Mouse (Mus musculus) neural tube, embryonic 13.5 days (tissue): Measurements from ENCODE around the gene Rpl6. TPM values are rescaled to one million over a fixed set of nuclear protein-coding genes. Genes with fewer than 3 reads are reported as not detected.
A peak's percentile ranks its signal among the peaks of the same experiment; 100 is the strongest.
"Not testable (repeated sequence)": the region's sequence is repeated elsewhere in the genome, so short reads cannot be mapped to it uniquely, and the experiment has no call there.

Experiments
- ATAC-seq: fragments of 200-750 bp; cut with Nextera tagmentation; 2 replicates; pipeline ENCODE4 v1.8.0; 2017; ENCODE audit warnings: low read depth, mild to moderate bottlenecking, moderate TSS enrichment, moderate library complexity
- H3K27ac ChIP-seq: fragments of 300-500 bp; sonication (generic); replicated peaks from 2 replicates; pipeline ENCODE4 v1.5.1; 2015; ENCODE audit warnings: moderate library complexity, mild to moderate bottlenecking, inconsistent platforms
- H3K27me3 ChIP-seq: fragments of 300-500 bp; sonication (generic); 2 replicates; pipeline ENCODE4 v1.6.1; 2015; ENCODE audit warnings: mild to moderate bottlenecking, inconsistent platforms
- H3K36me3 ChIP-seq: fragments of 300-500 bp; sonication (generic); 2 replicates; pipeline ENCODE4 v1.6.1; 2015; ENCODE audit warnings: mild to moderate bottlenecking, inconsistent platforms
- H3K4me1 ChIP-seq: fragments of 300-500 bp; sonication (generic); replicated peaks from 2 replicates; pipeline ENCODE4 v1.6.1; 2015; ENCODE audit warnings: inconsistent platforms
- H3K4me2 ChIP-seq: fragments of 300-500 bp; sonication (generic); 2 replicates; pipeline ENCODE4 v1.6.1; 2015; ENCODE audit warnings: inconsistent platforms, mild to moderate bottlenecking, moderate library complexity
- H3K4me3 ChIP-seq: fragments of 300-500 bp; sonication (generic); 2 replicates; pipeline ENCODE4 v1.5.1; 2015; ENCODE audit warnings: mild to moderate bottlenecking, inconsistent platforms
- H3K9ac ChIP-seq: fragments of 300-500 bp; sonication (generic); 2 replicates; pipeline ENCODE4 v1.6.1; 2015; ENCODE audit warnings: moderate library complexity, mild to moderate bottlenecking, inconsistent platforms
- H3K9me3 ChIP-seq: fragments of 300-500 bp; sonication (generic); 2 replicates; pipeline ENCODE4 v1.6.1; 2016; ENCODE audit warnings: inconsistent platforms
- WGBS: fragments of 180-500 bp; shearing (Covaris S2); methylation state at CpG from one replicate; pipeline ENCODE4 v1.1.7; 2015; 5-methylcytosine and 5-hydroxymethylcytosine counted together
- polyA plus RNA-seq: library from polyadenylated mRNA; unstranded; fragments of >200 nt; fragmentation: Nextera tagmentation; extraction: Ambion mirVana; gene quantifications from 2 replicates; pipeline ENCODE4 v1.2.1, GENCODE M21; 2015

Gene Rpl6
- polyA plus RNA-seq, 1 experiment from 2014 or later = 425 TPM

DNA sequence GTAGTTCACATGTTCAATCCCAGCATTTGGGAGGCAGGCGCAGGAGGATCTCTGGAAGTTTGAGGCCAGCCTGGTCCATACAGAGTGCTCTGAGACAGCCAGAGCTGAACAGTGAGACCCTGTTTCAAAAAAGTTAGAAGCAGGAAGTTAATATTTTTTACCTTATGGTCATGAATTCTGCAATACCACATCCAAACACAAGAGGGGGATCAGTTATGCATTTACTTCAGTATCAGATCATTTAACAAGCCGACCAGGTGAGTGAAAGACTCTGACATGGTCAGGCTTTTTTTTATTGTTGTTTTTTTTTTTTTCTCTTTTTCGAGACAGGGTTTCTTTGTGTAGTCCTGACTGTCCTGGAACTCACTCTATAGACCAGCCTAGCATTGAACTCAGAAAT is 2.5 kb upstream of the Rpl6 start:
- no peak for ATAC-seq
- H3K27me3 ChIP-seq = peaks cover 8% of the 10 kb centered on the region; the same call in 1 of the 2 replicates
- H3K4me2 ChIP-seq = no peak overlapping the region
- peaks cover 12% of the 10 kb centered on the region for H3K36me3 ChIP-seq
- WGBS = 58% methylated on average over 3 of the region's 3 CpGs
- peaks cover 19% of the 10 kb centered on the region for H3K4me1 ChIP-seq
- H3K27ac ChIP-seq = no peak overlapping the region
- H3K9ac ChIP-seq = no peak overlapping the region
- H3K4me3 ChIP-seq = no peak overlapping the region
- no peaks in the 10 kb centered on the region for H3K9me3 ChIP-seq

DNA sequence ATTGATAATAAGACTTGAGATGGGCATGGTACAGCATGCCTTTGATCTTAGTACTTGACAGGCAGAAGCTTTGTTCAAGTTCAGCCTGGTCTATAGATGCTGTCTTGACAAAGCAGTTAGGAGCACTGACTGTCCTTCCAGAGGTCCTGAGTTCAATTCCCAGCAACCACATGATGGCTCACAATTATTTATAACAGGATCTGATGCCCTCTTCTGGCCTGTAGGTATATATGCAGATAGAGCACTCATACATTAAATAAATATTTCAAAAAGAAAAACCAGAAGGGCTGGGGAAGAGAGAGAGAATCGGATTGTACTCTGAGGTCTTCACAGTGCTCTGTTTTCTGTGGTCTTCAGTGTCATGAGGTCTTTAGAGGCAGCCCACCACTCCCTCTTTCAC is 1.8 kb upstream of the Rpl6 start:
- Histone ChIP-seq H3K4me3 (no peak overlapping the region), H3K27me3 (peaks cover 5% of the 10 kb centered on the region; the same call in 1 of the 2 replicates), H3K27ac (no peak overlapping the region), H3K9me3 (no peaks in the 10 kb centered on the region), H3K36me3 (peaks cover 20% of the 10 kb centered on the region), H3K4me1 (peaks cover 26% of the 10 kb centered on the region), H3K4me2 (no peak overlapping the region), H3K9ac (no peak overlapping the region)
- 72% methylated on average over 1 of the region's 1 CpGs for WGBS
- ATAC-seq = no peak

DNA sequence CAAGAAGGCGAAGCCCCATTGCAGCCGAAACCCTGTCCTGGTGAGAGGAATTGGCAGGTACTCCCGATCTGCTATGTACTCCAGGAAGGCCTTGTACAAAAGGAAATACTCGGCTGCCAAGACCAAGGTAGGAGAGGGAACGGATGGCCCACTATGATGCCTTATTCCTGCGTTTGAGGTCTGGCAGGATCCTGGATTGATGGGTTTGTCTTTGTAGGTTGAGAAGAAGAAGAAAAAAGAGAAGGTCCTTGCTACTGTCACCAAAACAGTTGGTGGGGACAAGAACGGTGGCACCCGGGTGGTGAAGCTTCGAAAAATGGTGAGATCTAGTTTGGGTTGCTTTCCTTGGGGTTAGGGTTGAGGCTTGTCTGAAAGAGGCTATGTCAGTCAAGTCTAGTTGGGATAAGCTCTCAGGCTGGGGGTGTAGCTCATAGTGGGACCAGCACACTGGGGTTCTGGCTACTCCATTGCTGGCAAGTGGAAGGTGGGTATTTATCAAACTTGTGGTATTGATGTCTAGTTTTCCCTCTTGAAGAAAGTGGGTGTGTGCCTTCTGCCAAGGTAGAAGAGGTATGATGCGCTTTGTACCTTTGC is 1.4 kb downstream of the Rpl6 start:
- Histone ChIP-seq H3K4me1 (peaks cover 33% of the 10 kb centered on the region), H3K36me3 (peaks cover 51% of the 10 kb centered on the region)

DNA sequence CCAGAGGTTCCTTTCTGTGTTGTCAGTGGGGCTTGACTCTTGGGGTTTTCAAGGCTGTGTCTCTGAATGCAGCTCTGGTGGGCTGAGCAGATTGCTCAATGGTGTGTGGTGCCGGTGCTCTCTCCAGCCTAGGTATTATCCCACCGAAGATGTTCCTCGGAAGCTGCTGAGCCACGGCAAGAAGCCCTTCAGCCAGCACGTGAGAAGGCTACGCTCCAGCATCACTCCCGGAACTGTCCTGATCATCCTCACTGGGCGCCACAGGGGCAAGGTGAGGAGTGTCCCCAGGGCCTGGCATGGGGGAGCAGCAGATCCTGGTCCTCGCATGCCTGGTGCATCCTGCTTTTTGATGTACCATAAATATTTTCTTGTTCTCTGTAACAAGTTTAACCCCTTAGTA is 2.3 kb downstream of the Rpl6 start:
- no peaks in the 10 kb centered on the region for H3K27me3 ChIP-seq
- peak overlapping the region; percentile 87; the same call in 1 of the 2 replicates for H3K4me3 ChIP-seq
- H3K4me1 ChIP-seq = peaks cover 33% of the 10 kb centered on the region
- peak overlapping the region; percentile 85 for H3K4me2 ChIP-seq
- no peak overlapping the region for H3K27ac ChIP-seq
- 86% methylated on average over 9 of the region's 9 CpGs for WGBS
- H3K9me3 ChIP-seq = no peaks in the 10 kb centered on the region
- H3K36me3 ChIP-seq = peaks cover 61% of the 10 kb centered on the region
- H3K9ac ChIP-seq = peak overlapping the region; percentile 99
- ATAC-seq = no peak

More for the DNA sequence above, 1.4 kb downstream of the Rpl6 start:
- Histone ChIP-seq H3K9ac (peak overlapping the region; percentile 99), H3K4me2 (peak overlapping the region; percentile 85), H3K4me3 (peak overlapping the region; percentile 87)
- H3K27me3 ChIP-seq, H3K9me3 ChIP-seq, ATAC-seq, H3K27ac ChIP-seq: not testable (repeated sequence)
- WGBS = 81% methylated on average over 8 of the region's 10 CpGs

DNA sequence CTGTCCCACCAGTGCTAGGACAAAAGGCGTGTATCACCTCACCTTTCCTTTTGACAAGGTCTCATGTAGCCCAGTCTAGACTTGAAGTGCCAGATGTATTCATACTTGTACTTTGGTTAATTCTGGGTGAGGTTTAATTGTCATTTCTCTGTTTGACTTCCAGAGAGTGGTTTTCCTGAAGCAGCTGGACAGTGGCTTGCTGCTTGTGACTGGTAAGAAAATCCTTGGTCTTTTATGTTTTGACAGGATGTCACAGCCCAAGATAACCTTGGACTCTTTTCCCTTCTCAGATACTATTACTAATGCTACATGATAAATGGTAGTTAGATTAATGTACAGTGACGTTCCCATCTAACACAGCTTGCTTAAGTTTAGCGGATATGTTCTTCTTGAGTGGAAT is 2.7 kb downstream of the Rpl6 start:
- no peak for ATAC-seq
- H3K27me3 ChIP-seq = no peaks in the 10 kb centered on the region
- WGBS = 92% methylated on average over 3 of the region's 3 CpGs
- no peak overlapping the region for H3K27ac ChIP-seq
- no peak overlapping the region for H3K4me2 ChIP-seq
- H3K9ac ChIP-seq = 0 out of 2 replicates have a peak overlapping the region, but pooled peaks have one; percentile 99
- peaks cover 33% of the 10 kb centered on the region for H3K4me1 ChIP-seq
- H3K9me3 ChIP-seq = no peaks in the 10 kb centered on the region
- no peak overlapping the region for H3K4me3 ChIP-seq
- H3K36me3 ChIP-seq = peaks cover 65% of the 10 kb centered on the region

DNA sequence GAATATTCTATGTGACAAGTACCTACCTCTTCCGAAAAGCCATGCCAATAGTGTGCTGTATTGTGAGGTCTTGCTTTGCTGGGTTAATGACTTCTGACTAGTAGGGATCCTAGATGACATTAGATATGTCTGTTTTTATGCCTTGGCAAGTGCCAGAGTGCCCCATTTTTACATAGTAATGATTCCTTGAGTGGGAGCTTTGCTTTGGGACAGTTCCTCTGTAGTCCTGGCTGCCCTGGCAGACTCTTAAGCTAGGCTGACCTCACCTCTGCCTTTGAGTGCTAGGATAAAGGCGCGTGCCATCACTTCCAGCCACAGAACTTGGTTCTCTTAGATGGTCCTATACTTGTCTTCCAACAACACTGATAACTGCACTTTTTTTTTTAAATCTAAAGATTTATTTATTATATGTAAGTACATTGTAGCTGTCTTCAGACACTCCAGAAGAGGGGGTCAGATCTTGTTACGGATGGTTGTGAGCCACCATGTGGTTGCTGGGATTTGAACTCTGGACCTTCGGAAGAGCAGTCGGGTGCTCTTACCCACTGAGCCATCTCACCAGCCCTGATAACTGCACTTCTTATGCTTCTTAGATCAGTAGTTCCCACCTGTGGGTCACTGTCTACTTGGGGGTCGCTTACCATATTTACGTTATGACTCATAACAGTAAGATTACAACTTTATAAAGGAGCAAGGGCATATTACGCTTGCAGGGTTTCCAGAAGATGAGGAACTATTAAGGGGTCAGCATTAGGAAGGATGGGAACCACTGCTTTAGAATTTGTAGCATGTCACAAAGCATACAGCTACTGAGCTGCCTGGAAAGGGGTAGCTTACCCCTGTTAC is 5.7 kb downstream of the Rpl6 start:
- Histone ChIP-seq H3K27ac (no peak overlapping the region), H3K9ac (no peak overlapping the region), H3K4me1 (peaks cover 32% of the 10 kb centered on the region), H3K4me3 (no peak overlapping the region), H3K36me3 (peaks cover 79% of the 10 kb centered on the region), H3K9me3 (no peaks in the 10 kb centered on the region), H3K27me3 (no peaks in the 10 kb centered on the region), H3K4me2 (no peak overlapping the region)
- no peak for ATAC-seq
- WGBS = 90% methylated on average over 9 of the region's 9 CpGs

DNA sequence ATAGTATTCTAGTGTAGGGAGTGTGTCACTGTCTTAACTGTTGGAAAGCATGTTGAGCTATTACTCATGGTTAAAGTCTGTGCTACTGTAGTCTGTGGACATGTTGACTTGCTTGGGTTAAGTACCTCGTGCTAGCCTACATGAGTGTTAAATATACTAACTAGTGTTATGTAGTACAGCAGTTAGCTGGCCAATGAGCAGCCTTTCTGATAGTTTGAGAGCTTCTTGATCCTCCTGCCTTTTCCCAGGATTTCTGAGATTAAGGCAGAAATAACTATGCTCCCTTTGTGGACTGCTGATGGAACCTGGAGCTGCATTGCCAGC is 6.3 kb downstream of the Rpl6 start:
- Histone ChIP-seq H3K4me3 (no peak overlapping the region), H3K27me3 (no peaks in the 10 kb centered on the region), H3K4me1 (peaks cover 26% of the 10 kb centered on the region), H3K9ac (no peak overlapping the region), H3K27ac (no peak overlapping the region), H3K4me2 (no peak overlapping the region), H3K36me3 (peaks cover 78% of the 10 kb centered on the region), H3K9me3 (no peaks in the 10 kb centered on the region)
- ATAC-seq = no peak
- WGBS = 89% methylated on average over 1 of the region's 1 CpGs

DNA sequence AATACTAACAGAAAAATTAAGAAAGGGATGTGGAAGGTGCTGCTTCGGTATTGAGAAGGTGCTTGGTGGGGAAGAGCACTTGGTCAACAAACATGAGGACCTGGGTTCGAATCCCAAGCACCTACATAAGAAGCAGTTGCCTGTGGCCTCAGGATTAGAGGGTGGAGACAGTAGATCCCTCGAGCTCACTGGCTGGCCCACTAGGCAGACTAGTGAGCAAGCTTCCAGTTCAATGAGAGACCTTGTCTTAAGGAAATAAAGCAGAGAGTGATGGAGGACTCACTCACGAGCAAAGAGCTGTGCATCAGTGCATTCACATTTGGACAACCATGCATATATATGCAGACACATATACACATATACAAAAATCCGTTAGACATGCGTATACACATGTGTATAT is 7.8 kb downstream of the Rpl6 start:
- Histone ChIP-seq H3K9me3 (no peaks in the 10 kb centered on the region), H3K27ac (no peak overlapping the region), H3K36me3 (peaks cover 62% of the 10 kb centered on the region), H3K4me2 (no peak overlapping the region), H3K9ac (no peak overlapping the region), H3K4me3 (no peak overlapping the region), H3K27me3 (no peaks in the 10 kb centered on the region), H3K4me1 (peaks cover 10% of the 10 kb centered on the region)
- 92% methylated on average over 6 of the region's 6 CpGs for WGBS
- ATAC-seq = no peak

DNA sequence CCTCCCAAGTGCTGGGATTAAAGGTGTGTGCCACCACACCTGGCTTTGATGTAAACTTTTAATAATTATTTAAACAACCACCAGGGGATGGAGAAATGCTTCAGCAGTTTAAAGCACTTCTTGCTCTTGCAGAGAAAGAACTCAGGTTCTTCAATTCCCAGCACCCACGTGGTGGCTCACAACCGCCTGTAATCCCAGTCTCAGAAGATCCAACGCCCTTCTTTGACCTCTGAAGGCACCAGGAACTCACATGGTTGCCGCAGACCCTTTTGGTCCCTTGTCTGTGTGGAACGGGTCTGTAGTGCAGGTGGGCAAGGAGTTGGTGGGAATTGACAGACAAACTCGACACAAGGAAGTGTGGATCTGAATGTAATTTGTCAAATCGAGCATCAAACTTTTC is 10.4 kb downstream of the Rpl6 start:
- WGBS = 61% methylated on average over 7 of the region's 7 CpGs
- H3K9me3 ChIP-seq = no peaks in the 10 kb centered on the region
- no peak overlapping the region for H3K27ac ChIP-seq
- H3K27me3 ChIP-seq = no peaks in the 10 kb centered on the region
- H3K9ac ChIP-seq = no peak overlapping the region
- H3K4me2 ChIP-seq = no peak overlapping the region
- no peak overlapping the region for H3K4me3 ChIP-seq
- H3K4me1 ChIP-seq = no peaks in the 10 kb centered on the region
- peaks cover 36% of the 10 kb centered on the region for H3K36me3 ChIP-seq
- no peak for ATAC-seq

DNA sequence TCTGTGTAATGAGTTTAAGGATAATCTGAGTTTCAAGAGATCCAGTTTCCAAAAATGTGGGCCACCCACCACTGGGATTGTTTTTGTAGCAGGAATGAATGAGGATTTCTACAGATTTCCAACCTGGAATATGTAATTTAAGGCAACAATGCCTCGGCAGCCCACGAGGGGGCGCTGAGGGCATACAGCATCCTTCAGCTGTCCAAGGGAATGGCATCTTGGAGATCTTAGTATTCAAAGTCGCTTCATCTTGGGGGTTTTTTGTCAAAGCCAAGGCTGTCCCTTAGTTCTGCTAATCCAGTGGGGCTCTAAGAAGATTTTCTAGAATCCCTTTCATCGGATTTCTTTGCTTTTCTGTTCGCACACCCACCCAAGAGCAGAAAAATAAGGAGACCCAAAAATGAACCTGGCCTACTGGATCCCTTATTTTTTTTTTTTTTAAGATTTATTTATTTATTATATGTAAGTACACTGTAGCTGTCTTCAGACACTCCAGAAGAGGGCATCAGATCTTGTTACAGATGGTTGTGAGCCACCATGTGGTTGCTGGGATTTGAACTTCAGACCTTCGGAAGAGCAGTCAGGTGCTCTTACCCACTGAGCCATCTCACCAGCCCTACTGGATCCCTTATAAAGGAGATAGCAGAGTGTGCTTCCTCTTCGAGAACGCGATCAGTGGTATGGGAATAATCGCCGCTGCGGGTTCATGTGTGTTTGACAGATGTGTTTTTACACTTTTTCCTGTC is 11.3 kb downstream of the Rpl6 start:
- H3K27ac ChIP-seq = no peak overlapping the region
- no peaks in the 10 kb centered on the region for H3K9me3 ChIP-seq
- no peak for ATAC-seq
- peaks cover 28% of the 10 kb centered on the region for H3K36me3 ChIP-seq
- H3K4me1 ChIP-seq = no peaks in the 10 kb centered on the region
- WGBS = 51% methylated on average over 13 of the region's 13 CpGs
- no peak overlapping the region for H3K4me3 ChIP-seq
- H3K4me2 ChIP-seq = no peak overlapping the region
- no peaks in the 10 kb centered on the region for H3K27me3 ChIP-seq
- H3K9ac ChIP-seq = no peak overlapping the region

DNA sequence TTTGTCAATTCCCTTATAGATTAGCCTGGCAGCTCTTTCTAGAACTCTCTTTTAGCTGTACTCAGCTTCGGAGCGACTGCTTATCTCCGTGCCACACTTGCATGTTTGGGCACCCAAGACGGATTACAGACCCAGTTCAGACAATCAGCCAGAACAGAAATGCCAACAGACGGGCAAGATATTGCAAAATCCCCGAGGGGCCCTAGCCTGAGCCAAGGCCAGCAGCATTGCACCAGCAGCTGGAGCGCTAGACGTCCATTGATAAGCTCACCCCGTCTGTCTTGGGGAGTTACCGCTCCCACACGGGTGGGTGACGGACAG is 11.8 kb downstream of the Rpl6 start:
- no peak for ATAC-seq
- no peak overlapping the region for H3K4me3 ChIP-seq
- H3K27ac ChIP-seq = no peak overlapping the region

DNA sequence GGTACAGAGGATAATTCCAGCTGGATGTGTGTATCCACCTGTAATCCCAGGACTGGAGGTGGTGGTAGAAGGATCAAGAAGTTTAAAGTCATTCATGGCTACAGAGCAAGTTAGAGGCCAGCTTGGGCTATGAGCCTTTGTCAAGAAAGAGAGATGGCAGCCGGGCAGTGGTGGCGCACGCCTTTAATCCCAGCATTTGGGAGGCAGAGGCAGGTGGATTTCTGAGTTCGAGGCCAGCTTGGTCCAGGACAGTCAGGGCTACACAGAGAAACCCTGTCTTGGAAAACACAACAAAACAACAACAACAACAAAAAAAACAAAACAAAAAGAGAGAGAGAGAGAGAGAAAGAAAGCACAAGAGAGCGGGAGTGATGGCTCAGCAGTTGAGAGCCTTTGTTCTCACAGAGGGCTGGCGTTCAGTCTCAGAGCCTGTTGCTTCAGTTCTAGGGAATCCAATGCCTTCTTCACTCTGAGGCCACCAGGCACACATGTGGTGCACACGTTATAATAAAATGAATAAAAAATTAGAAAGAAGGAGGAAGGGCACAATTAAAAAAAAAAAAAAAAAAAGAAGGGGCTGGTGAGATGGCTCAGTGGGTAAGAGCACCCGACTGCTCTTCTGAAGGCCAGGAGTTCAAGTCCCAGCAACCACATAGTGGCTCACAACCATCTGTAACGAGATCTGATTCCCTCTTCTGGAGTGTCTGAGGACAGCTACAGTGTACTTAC is 12.5 kb downstream of the Rpl6 start:
- H3K4me3 ChIP-seq, ATAC-seq, H3K9me3 ChIP-seq, H3K27ac ChIP-seq, H3K9ac ChIP-seq, H3K27me3 ChIP-seq, H3K4me2 ChIP-seq, H3K4me1 ChIP-seq: not testable (repeated sequence)
- 85% methylated on average over 9 of the region's 9 CpGs for WGBS
- H3K36me3 ChIP-seq = peaks cover 16% of the 10 kb centered on the region

More for the DNA sequence above, 11.8 kb downstream of the Rpl6 start:
- no peak overlapping the region; the same call in 1 of the 2 replicates for H3K9ac ChIP-seq
- WGBS = 78% methylated on average over 12 of the region's 12 CpGs
- no peaks in the 10 kb centered on the region for H3K4me1 ChIP-seq
- no peak overlapping the region for H3K4me2 ChIP-seq
- H3K36me3 ChIP-seq = peaks cover 23% of the 10 kb centered on the region
- H3K27me3 ChIP-seq = no peaks in the 10 kb centered on the region
- no peaks in the 10 kb centered on the region for H3K9me3 ChIP-seq
